Mouse (Mus musculus): ENCODE measurements around the gene Gm128.

Gm128 gene

GRCm38 (mm10) chr3:95273471-95273870, 32.1 kb upstream of the Gm128 start:
- in situ Hi-C loops (cut with MboI; ENCODE audit: low pct_unique_long_range_greater_than_20kb in 1 of 2, low sequenced_read_pairs in 2 of 2, unreplicated experiment in 1 of 2): no loop called here

- in situ Hi-C loops (cut with MboI; ENCODE audit: low pct_unique_long_range_greater_than_20kb in 1 of 2, low sequenced_read_pairs in 2 of 2, unreplicated experiment in 1 of 2): no loop called here
Observed at GRCm38 (mm10) chr3:95270766-95271364, 29.5 kb upstream of the Gm128 start.

GRCm38 (mm10) chr3:95269789-95270188, 28.4 kb upstream of the Gm128 start:
- in situ Hi-C loops (cut with MboI; ENCODE audit: low pct_unique_long_range_greater_than_20kb in 1 of 2, low sequenced_read_pairs in 2 of 2, unreplicated experiment in 1 of 2): no loop called here

GRCm38 (mm10) chr3:95267855-95268254, 26.5 kb upstream of the Gm128 start:
- in situ Hi-C loops (cut with MboI; ENCODE audit: low pct_unique_long_range_greater_than_20kb in 1 of 2, low sequenced_read_pairs in 2 of 2, unreplicated experiment in 1 of 2): no loop called here

- in situ Hi-C loops (cut with MboI; ENCODE audit: low pct_unique_long_range_greater_than_20kb in 1 of 2, low sequenced_read_pairs in 2 of 2, unreplicated experiment in 1 of 2): no loop called here
Observed at GRCm38 (mm10) chr3:95266052-95266451, 24.7 kb upstream of the Gm128 start.

GRCm38 (mm10) chr3:95264724-95265123, 23.3 kb upstream of the Gm128 start:
- in situ Hi-C loops (cut with MboI; ENCODE audit: low pct_unique_long_range_greater_than_20kb in 1 of 2, low sequenced_read_pairs in 2 of 2, unreplicated experiment in 1 of 2): no loop called here

- in situ Hi-C loops (cut with MboI; ENCODE audit: low pct_unique_long_range_greater_than_20kb in 1 of 2, low sequenced_read_pairs in 2 of 2, unreplicated experiment in 1 of 2): no loop called here
Observed at GRCm38 (mm10) chr3:95263089-95263739, 21.8 kb upstream of the Gm128 start.

- in situ Hi-C loops (cut with MboI; ENCODE audit: low pct_unique_long_range_greater_than_20kb in 1 of 2, low sequenced_read_pairs in 2 of 2, unreplicated experiment in 1 of 2): no loop called here
Observed at GRCm38 (mm10) chr3:95261975-95262374, 20.6 kb upstream of the Gm128 start.

GRCm38 (mm10) chr3:95256931-95257330, 15.5 kb upstream of the Gm128 start:
- in situ Hi-C loops (cut with MboI; ENCODE audit: low pct_unique_long_range_greater_than_20kb in 1 of 2, low sequenced_read_pairs in 2 of 2, unreplicated experiment in 1 of 2): no loop called here

GRCm38 (mm10) chr3:95250783-95251424, 9.5 kb upstream of the Gm128 start, which contains the start of gene Bnipl:
Bnipl (minus strand) TSS chr3:95251193.
- in situ Hi-C loops (cut with MboI; ENCODE audit: low pct_unique_long_range_greater_than_20kb in 1 of 2, low sequenced_read_pairs in 2 of 2, unreplicated experiment in 1 of 2): no loop called here

GRCm38 (mm10) chr3:95250361-95250760, 9.0 kb upstream of the Gm128 start:
- in situ Hi-C loops (cut with MboI; ENCODE audit: low pct_unique_long_range_greater_than_20kb in 1 of 2, low sequenced_read_pairs in 2 of 2, unreplicated experiment in 1 of 2): no loop called here

GRCm38 (mm10) chr3:95247660-95248336, 6.4 kb upstream of the Gm128 start:
- in situ Hi-C loops (cut with MboI; ENCODE audit: low pct_unique_long_range_greater_than_20kb in 1 of 2, low sequenced_read_pairs in 2 of 2, unreplicated experiment in 1 of 2): no loop called here

GRCm38 (mm10) chr3:95246465-95247231, 5.2 kb upstream of the Gm128 start:
- in situ Hi-C loops (cut with MboI; ENCODE audit: low pct_unique_long_range_greater_than_20kb in 1 of 2, low sequenced_read_pairs in 2 of 2, unreplicated experiment in 1 of 2): no loop called here

GRCm38 (mm10) chr3:95243086-95243485, 1.7 kb upstream of the Gm128 start:
- in situ Hi-C loops (cut with MboI; ENCODE audit: low pct_unique_long_range_greater_than_20kb in 1 of 2, low sequenced_read_pairs in 2 of 2, unreplicated experiment in 1 of 2): no loop called here

GRCm38 (mm10) chr3:95240900-95241299, 498 bp downstream of the Gm128 start:
- in situ Hi-C loops (cut with MboI; ENCODE audit: low pct_unique_long_range_greater_than_20kb in 1 of 2, low sequenced_read_pairs in 2 of 2, unreplicated experiment in 1 of 2): no loop called here

GRCm38 (mm10) chr3:95239971-95240370, 1.4 kb downstream of the Gm128 start:
- in situ Hi-C loops (cut with MboI; ENCODE audit: low pct_unique_long_range_greater_than_20kb in 1 of 2, low sequenced_read_pairs in 2 of 2, unreplicated experiment in 1 of 2): no loop called here

- in situ Hi-C loops (cut with MboI; ENCODE audit: low pct_unique_long_range_greater_than_20kb in 1 of 2, low sequenced_read_pairs in 2 of 2, unreplicated experiment in 1 of 2): no loop called here
Observed at GRCm38 (mm10) chr3:95239022-95239421, 2.4 kb downstream of the Gm128 start.

- in situ Hi-C loops (cut with MboI; ENCODE audit: low pct_unique_long_range_greater_than_20kb in 1 of 2, low sequenced_read_pairs in 2 of 2, unreplicated experiment in 1 of 2): no loop called here
Observed at GRCm38 (mm10) chr3:95237541-95238099, 3.8 kb downstream of the Gm128 start.
